Mouse (Mus musculus): ENCODE measurements around the gene Upk2. TPM values are rescaled to one million over a fixed set of nuclear protein-coding genes. Genes with fewer than 3 reads are reported as not detected.
A peak's percentile ranks its signal among the peaks of the same experiment; 100 is the strongest.

The Upk2 gene
- total and polyA plus RNA-seq, 3 experiments, result not detected

DNA sequence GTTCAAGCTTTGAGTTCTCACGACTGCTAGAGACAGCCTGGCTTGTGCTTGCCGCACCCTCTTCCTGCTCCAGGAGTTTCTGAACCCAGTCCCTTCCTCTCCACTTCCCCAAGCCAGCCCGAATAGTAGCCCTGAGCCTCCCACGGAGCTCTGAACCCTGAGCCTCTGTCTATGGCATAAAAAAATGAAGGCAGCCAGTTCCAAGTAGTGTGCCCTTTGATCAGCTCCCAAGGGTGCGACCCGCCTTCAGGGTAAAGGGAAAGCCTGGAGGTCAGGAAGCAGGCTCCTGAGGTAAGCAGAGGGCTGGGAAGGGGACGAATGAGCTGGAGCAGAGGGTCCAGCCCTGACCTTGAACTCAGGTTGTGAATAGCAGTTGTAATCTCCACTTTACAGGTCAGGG is 13.4 kb upstream of the Upk2 start:
- H3K36me3 ChIP-seq (replicated peaks in 1 of 2; ENCODE audit: control insufficient read depth in 1 of 2, insufficient read depth in 1 of 2, low read length in 1 of 2), result no peaks in the 10 kb centered on the region
- no peaks in the 10 kb centered on the region for H3K79me2 ChIP-seq (replicated peaks; ENCODE audit: control insufficient read depth, extremely low read depth, insufficient read depth, poor library complexity, severe bottlenecking)
- peaks cover 4% of the 10 kb centered on the region for H3K9me3 ChIP-seq (replicated peaks; ENCODE audit: low read length)
- peaks cover 42% of the 10 kb centered on the region for H3K27me3 ChIP-seq (replicated peaks)
- no peak overlapping the region for H3K4me2 ChIP-seq (ENCODE audit: insufficient read depth, low read depth, poor library complexity, severe bottlenecking)
- dilution Hi-C loops (cut with MboI; ENCODE audit: extremely low pct_ligation_motif_present, extremely low pct_unique_long_range_greater_than_20kb, low sequenced_read_pairs) (no loop called here), in situ Hi-C loops (cut with MboI; ENCODE audit: low pct_ligation_motif_present, low pct_unique_long_range_greater_than_20kb, low sequenced_read_pairs) (no loop called here)
- DNase-seq (ENCODE audit: extremely low read depth), result no peak
- no peak overlapping the region for H3K9ac ChIP-seq (ENCODE audit: insufficient read depth, low read depth)
- no peak overlapping the region for H3K27ac ChIP-seq (ENCODE audit: insufficient read depth, low read depth)
- TF ChIP-seq TCF12 (IDR thresholded peaks at IDR 0.05; ENCODE audit: low read depth, low read length) (no peak), IRF4 (IDR thresholded peaks at IDR 0.05; ENCODE audit: low read depth, low read length) (no peak), MAFK (IDR thresholded peaks at IDR 0.05; ENCODE audit: insufficient replicate concordance, low read length) (no peak), GABPA (IDR thresholded peaks at IDR 0.05; ENCODE audit: insufficient replicate concordance, low read depth, low read length) (no peak), SMC3 (IDR thresholded peaks at IDR 0.05; ENCODE audit: low read depth, low read length) (no peak), MAZ (IDR thresholded peaks at IDR 0.05; ENCODE audit: low read depth, low read length) (no peak), TBP (conservative IDR thresholded peaks at IDR 0.05; ENCODE audit: low read depth, low read length) (no peak), KAT2A (IDR thresholded peaks at IDR 0.05; ENCODE audit: insufficient replicate concordance, low read length) (no peak), USF2 (conservative IDR thresholded peaks at IDR 0.05; ENCODE audit: low read depth, low read length) (no peak), POLR2AphosphoS2 (IDR thresholded peaks at IDR 0.05; ENCODE audit: low read depth, low read length) (no peak)
- H3K4me3 ChIP-seq (replicated peaks in 1 of 3; ENCODE audit: low read depth in 2 of 3, low read length in 2 of 3, poor library complexity in 1 of 3), result no peak overlapping the region
- no peaks in the 10 kb centered on the region; a peak in 1 of 4 replicates for H3K4me1 ChIP-seq (ENCODE audit: control insufficient read depth in 1 of 2, insufficient read depth in 2 of 2)

DNA sequence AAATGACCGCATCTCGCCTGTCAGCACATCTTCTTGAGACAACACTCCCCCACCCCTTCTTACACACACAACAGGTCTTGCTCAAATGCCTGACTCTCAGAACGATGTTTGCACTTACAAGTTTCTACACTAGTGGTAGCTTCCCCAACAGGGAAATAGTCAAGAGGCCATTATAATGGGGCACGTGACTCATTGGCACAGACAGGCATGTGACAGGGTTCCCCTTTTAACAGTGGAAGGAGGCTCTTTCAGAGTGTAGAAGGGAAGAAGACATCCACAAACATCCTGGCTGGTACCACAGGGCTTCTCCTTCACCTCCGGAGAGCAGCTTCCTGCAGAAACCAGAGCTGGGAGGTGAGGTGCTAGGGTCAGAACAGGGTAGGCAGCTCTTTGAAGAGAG is 7.2 kb upstream of the Upk2 start:
- Histone ChIP-seq H3K27ac (ENCODE audit: insufficient read depth, low read depth) (no peak overlapping the region), H3K79me2 (replicated peaks; ENCODE audit: control insufficient read depth, extremely low read depth, insufficient read depth, poor library complexity, severe bottlenecking) (no peaks in the 10 kb centered on the region), H3K4me1 (ENCODE audit: control insufficient read depth in 1 of 2, insufficient read depth in 2 of 2) (peaks cover 0 to 4% of the 10 kb centered on the region in 2 experiments; a peak in 1 of 4 replicates), H3K9ac (ENCODE audit: insufficient read depth, low read depth) (no peak overlapping the region), H3K4me3 (replicated peaks in 1 of 3; ENCODE audit: low read depth in 2 of 3, low read length in 2 of 3, poor library complexity in 1 of 3) (no peak overlapping the region), H3K4me2 (ENCODE audit: insufficient read depth, low read depth, poor library complexity, severe bottlenecking) (no peak overlapping the region), H3K9me3 (replicated peaks; ENCODE audit: low read length) (peaks cover 4% of the 10 kb centered on the region), H3K36me3 (replicated peaks in 1 of 2; ENCODE audit: control insufficient read depth in 1 of 2, insufficient read depth in 1 of 2, low read length in 1 of 2) (no peaks in the 10 kb centered on the region), H3K27me3 (replicated peaks) (peaks cover 18% of the 10 kb centered on the region)
- no peak for DNase-seq (ENCODE audit: extremely low read depth)
- TF ChIP-seq MAX (IDR thresholded peaks at IDR 0.05; ENCODE audit: low read length) (no peak), BHLHE40 (IDR thresholded peaks at IDR 0.05; ENCODE audit: low read depth, low read length) (peak; percentile 60), USF1 (IDR thresholded peaks at IDR 0.05; ENCODE audit: low read depth, low read length) (peak; percentile 21)
- in situ Hi-C loops (cut with MboI; ENCODE audit: low pct_ligation_motif_present, low pct_unique_long_range_greater_than_20kb, low sequenced_read_pairs), result loop anchor here (5.0 kb wide), 2 partner anchors 35 to 185 kb away; no protein-coding TSS in a partner anchor
- dilution Hi-C loops (cut with MboI; ENCODE audit: extremely low pct_ligation_motif_present, extremely low pct_unique_long_range_greater_than_20kb, low sequenced_read_pairs), result no loop called here
